Mouse (Mus musculus): ENCODE measurements around the gene 2010111I01Rik. TPM values are rescaled to one million over a fixed set of nuclear protein-coding genes. Genes with fewer than 3 reads are reported as not detected.

2010111I01Rik gene
- polyA plus RNA-seq, 1 experiment = 26.6 TPM

DNA sequence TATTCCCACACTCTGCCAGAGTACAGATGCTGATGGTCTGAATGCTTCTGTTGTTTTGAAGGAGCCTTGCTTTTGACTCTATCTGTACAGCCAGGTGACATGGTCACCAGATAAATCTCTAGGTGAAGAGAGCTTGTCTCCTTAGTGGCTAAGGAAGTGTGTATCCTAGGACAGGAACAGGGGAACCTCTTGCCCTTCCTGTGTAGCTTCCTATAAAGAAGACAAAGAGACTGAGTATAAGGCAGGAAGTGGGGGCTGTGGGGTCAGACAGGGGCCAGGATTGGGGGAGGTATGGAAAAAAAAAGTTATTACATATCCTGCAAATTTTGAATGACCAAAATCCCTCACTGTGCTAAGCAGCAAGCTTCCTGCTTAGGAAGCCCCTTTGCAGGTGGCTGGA lies 13.4 kb downstream of the 2010111I01Rik start:
- H3K27me3 ChIP-seq (ENCODE audit: control insufficient read depth, insufficient read depth, low read length) = no peaks in the 10 kb centered on the region
- no peaks in the 10 kb centered on the region for H3K36me3 ChIP-seq (ENCODE audit: control insufficient read depth, insufficient read depth, low read length)
- no peak overlapping the region for H3K27ac ChIP-seq (ENCODE audit: control insufficient read depth, insufficient read depth, low read depth, low read length)
- peaks cover 3% of the 10 kb centered on the region for H3K4me1 ChIP-seq (ENCODE audit: control insufficient read depth, insufficient read depth, low read length)
- TF ChIP-seq POLR2A (IDR thresholded peaks at IDR 0.05; ENCODE audit: control insufficient read depth, low read depth, low read length) = no peak
- TF ChIP-seq CTCF (IDR thresholded peaks at IDR 0.05; ENCODE audit: control insufficient read depth, insufficient read depth, insufficient replicate concordance, low read depth, low read length) = no peak
- H3K4me3 ChIP-seq (ENCODE audit: control insufficient read depth, low read depth, low read length) = no peak overlapping the region

DNA sequence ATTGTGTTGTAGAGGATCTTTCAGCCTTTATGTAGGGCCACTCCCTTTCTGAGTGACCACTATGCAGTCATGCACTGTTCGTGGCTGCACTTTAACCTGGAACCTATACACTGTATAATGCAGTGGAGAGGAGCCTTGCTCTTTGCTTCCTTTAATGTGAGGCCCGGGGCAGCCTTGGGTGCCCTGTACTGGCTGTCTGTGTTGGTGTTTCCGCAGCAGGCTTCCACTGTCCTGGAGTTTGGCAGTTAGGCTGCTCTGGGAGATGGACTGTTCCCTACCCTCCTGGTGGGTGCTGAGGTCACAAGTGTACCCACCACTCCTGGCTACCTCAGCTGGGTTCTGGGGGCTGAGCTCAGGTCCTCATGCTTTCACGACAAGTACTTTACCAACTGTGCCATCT lies 14.1 kb downstream of the 2010111I01Rik start:
- H3K4me3 ChIP-seq (ENCODE audit: control insufficient read depth, low read depth, low read length) = no peak overlapping the region
- H3K27me3 ChIP-seq (ENCODE audit: control insufficient read depth, insufficient read depth, low read length) = no peaks in the 10 kb centered on the region
- no peak overlapping the region for H3K27ac ChIP-seq (ENCODE audit: control insufficient read depth, insufficient read depth, low read depth, low read length)
- H3K36me3 ChIP-seq (ENCODE audit: control insufficient read depth, insufficient read depth, low read length) = no peaks in the 10 kb centered on the region
- TF ChIP-seq CTCF (IDR thresholded peaks at IDR 0.05; ENCODE audit: control insufficient read depth, insufficient read depth, insufficient replicate concordance, low read depth, low read length) (no peak), POLR2A (IDR thresholded peaks at IDR 0.05; ENCODE audit: control insufficient read depth, low read depth, low read length) (no peak)
- peaks cover 2% of the 10 kb centered on the region for H3K4me1 ChIP-seq (ENCODE audit: control insufficient read depth, insufficient read depth, low read length)

DNA sequence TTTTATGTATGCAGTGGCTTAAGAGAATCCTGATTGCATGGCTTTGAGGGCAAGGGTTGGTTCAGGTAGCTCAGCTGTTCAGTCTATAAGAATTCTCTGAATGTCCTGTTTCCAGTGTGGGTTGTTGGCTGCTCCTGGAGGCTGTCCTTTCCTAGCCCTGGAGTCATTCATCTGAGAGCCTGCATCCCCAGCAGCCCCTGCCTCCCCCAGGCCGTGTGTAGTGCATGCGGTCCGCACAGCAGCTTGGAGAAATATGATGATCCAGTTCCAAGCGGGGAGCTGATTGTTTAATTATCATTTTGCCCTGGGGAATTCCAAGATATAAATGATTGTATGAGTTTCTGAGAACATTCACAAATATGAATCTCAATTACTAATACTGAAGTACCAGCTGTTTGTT lies 14.5 kb downstream of the 2010111I01Rik start:
- Histone ChIP-seq H3K27ac (ENCODE audit: control insufficient read depth, insufficient read depth, low read depth, low read length) (no peak overlapping the region), H3K4me3 (ENCODE audit: control insufficient read depth, low read depth, low read length) (no peak overlapping the region), H3K36me3 (ENCODE audit: control insufficient read depth, insufficient read depth, low read length) (no peaks in the 10 kb centered on the region), H3K4me1 (ENCODE audit: control insufficient read depth, insufficient read depth, low read length) (no peaks in the 10 kb centered on the region; the same call in 1 of the 2 replicates), H3K27me3 (ENCODE audit: control insufficient read depth, insufficient read depth, low read length) (no peaks in the 10 kb centered on the region)
- TF ChIP-seq POLR2A (IDR thresholded peaks at IDR 0.05; ENCODE audit: control insufficient read depth, low read depth, low read length) (no peak), CTCF (IDR thresholded peaks at IDR 0.05; ENCODE audit: control insufficient read depth, insufficient read depth, insufficient replicate concordance, low read depth, low read length) (no peak)

DNA sequence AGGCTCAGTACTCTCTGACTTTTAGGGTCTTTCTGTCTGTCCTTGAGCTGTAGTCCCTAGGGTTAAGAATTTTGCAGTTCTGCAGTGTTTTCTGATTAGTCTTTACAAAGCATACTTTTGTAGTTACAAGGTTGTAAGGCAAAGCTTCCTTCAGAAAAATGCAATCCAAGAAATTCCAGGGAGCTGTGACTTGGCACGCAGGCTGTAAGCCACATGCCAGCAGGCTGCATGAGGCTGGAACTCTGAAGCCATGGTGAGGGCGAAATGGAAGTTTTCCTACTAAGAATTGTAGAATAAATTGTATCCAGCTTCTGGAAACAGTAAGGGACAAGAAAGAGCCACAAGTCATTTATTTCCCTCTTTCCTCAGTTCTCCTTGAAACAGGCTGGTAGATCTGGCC lies 15.4 kb downstream of the 2010111I01Rik start:
- Histone ChIP-seq H3K4me3 (ENCODE audit: control insufficient read depth, low read depth, low read length) (no peak overlapping the region), H3K27me3 (ENCODE audit: control insufficient read depth, insufficient read depth, low read length) (no peaks in the 10 kb centered on the region), H3K36me3 (ENCODE audit: control insufficient read depth, insufficient read depth, low read length) (no peaks in the 10 kb centered on the region), H3K27ac (ENCODE audit: control insufficient read depth, insufficient read depth, low read depth, low read length) (no peak overlapping the region), H3K4me1 (ENCODE audit: control insufficient read depth, insufficient read depth, low read length) (no peaks in the 10 kb centered on the region)
- TF ChIP-seq CTCF (IDR thresholded peaks at IDR 0.05; ENCODE audit: control insufficient read depth, insufficient read depth, insufficient replicate concordance, low read depth, low read length) (no peak), POLR2A (IDR thresholded peaks at IDR 0.05; ENCODE audit: control insufficient read depth, low read depth, low read length) (no peak)

DNA sequence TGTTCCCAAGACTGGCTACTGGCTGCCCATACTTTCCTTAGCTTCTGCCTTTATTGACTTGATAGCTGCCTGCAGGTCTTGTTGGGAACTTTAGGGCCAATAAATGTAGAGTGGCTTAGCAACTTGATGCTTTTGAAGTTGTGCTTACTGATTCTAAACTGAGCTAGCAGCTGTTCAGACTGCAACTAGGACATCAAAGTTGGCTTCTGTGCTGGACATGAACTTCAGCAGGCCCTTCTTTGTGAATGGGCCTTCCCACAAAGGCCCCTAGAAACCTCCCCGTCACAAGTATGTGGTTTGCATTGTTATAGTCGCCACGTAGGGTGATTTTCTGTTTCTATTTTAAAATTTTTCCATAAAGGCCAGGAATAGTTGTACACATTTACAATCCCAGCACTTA lies 19.8 kb downstream of the 2010111I01Rik start:
- H3K4me1 ChIP-seq (ENCODE audit: control insufficient read depth, insufficient read depth, low read length) = no peaks in the 10 kb centered on the region
- no peak for TF ChIP-seq POLR2A (IDR thresholded peaks at IDR 0.05; ENCODE audit: control insufficient read depth, low read depth, low read length)
- TF ChIP-seq CTCF (IDR thresholded peaks at IDR 0.05; ENCODE audit: control insufficient read depth, insufficient read depth, insufficient replicate concordance, low read depth, low read length) = no peak
- H3K27ac ChIP-seq (ENCODE audit: control insufficient read depth, insufficient read depth, low read depth, low read length) = no peak overlapping the region

DNA sequence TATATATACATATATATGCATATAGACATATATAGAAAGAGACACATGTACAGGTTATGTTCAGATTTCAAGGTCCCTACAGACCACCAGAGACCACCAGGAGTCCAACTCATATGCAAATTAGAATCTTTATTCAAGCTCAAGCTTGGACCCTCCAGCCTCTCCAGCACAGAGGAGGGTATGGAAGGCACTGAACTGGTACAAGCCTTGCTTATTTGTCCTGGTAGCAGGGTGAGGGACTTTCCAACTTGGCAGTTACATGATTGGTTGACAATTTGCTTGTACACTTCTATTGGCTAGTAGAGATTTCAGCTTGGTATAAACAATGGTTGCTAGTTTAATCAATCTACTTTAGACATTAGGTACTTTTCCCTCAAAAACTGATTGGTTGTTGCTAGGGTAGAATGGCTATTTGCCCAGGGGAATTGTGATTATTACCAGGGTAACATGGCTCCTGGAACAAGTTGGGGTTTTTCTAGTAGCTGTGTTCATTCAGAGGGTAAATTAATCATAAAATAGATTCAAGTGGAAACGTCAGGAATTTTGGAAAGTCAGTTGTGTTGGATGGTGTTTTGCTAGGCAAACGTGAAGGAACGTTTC lies 25.3 kb downstream of the 2010111I01Rik start:
- no peaks in the 10 kb centered on the region for H3K4me1 ChIP-seq (ENCODE audit: control insufficient read depth, insufficient read depth, low read length)
- H3K36me3 ChIP-seq (ENCODE audit: control insufficient read depth, insufficient read depth, low read length) = no peaks in the 10 kb centered on the region
- H3K4me3 ChIP-seq (ENCODE audit: control insufficient read depth, low read depth, low read length) = no peak overlapping the region
- H3K27me3 ChIP-seq (ENCODE audit: control insufficient read depth, insufficient read depth, low read length) = no peaks in the 10 kb centered on the region
- H3K27ac ChIP-seq (ENCODE audit: control insufficient read depth, insufficient read depth, low read depth, low read length) = no peak overlapping the region
- TF ChIP-seq CTCF (IDR thresholded peaks at IDR 0.05; ENCODE audit: control insufficient read depth, insufficient read depth, insufficient replicate concordance, low read depth, low read length) (no peak), POLR2A (IDR thresholded peaks at IDR 0.05; ENCODE audit: control insufficient read depth, low read depth, low read length) (no peak)

More for the DNA sequence above, 19.8 kb downstream of the 2010111I01Rik start:
- Histone ChIP-seq H3K36me3 (ENCODE audit: control insufficient read depth, insufficient read depth, low read length) (no peaks in the 10 kb centered on the region), H3K4me3 (ENCODE audit: control insufficient read depth, low read depth, low read length) (no peak overlapping the region), H3K27me3 (ENCODE audit: control insufficient read depth, insufficient read depth, low read length) (no peaks in the 10 kb centered on the region)

DNA sequence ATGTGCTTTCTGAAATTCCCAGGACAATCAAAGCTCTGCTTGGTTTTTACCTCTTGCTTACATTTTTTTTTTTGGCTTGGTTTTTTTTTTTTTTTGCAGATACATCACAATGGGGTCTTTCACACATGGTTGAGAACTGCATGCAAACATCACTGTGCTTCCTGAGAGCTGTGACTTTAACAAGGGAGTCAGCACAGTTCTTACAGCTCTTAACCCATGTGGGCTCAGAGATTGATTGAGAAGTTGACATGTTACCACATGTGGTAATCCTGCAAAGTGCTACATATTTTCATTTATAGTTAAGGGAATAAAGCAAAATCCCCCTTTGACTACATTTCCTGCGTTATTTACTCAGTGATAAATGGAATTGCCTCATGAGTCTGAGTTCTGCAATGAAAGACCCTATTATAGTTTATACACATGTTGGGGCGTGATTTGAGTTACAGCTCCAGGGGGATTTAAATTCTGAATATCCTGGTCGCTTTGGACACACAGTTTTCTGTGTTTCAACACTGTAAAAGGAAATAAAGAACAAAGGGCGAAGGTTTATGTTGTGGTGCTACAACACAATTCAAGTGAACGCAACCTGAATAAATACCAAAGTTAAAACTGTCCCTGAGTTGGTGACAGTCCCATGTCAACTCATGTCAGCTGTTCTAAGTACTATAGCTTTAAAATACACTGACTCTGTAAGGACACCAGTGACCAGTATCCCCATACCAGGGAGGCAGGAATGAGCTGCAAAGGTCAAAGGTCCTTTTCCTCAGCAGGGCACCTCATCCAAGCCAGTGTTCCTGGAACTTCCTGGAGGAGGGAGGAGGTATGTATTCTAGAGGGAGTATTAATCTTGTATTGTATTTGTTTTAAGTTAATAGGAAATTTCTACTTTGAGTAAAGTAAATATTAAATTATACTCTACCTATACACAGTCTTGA lies 29.1 kb downstream of the 2010111I01Rik start:
- no peak overlapping the region for H3K27ac ChIP-seq (ENCODE audit: control insufficient read depth, insufficient read depth, low read depth, low read length)
- no peaks in the 10 kb centered on the region for H3K36me3 ChIP-seq (ENCODE audit: control insufficient read depth, insufficient read depth, low read length)
- no peak overlapping the region for H3K4me3 ChIP-seq (ENCODE audit: control insufficient read depth, low read depth, low read length)
- no peaks in the 10 kb centered on the region for H3K27me3 ChIP-seq (ENCODE audit: control insufficient read depth, insufficient read depth, low read length)
- no peaks in the 10 kb centered on the region for H3K4me1 ChIP-seq (ENCODE audit: control insufficient read depth, insufficient read depth, low read length)
- no peak for TF ChIP-seq POLR2A (IDR thresholded peaks at IDR 0.05; ENCODE audit: control insufficient read depth, low read depth, low read length)
- no peak for TF ChIP-seq CTCF (IDR thresholded peaks at IDR 0.05; ENCODE audit: control insufficient read depth, insufficient read depth, insufficient replicate concordance, low read depth, low read length)
